Comparison of ENCODE assay signal across 25 mouse cellular contexts in genomic region chr13:37740111-37740510, GRCm38 (mm10). TPM values are rescaled to one million over a fixed set of nuclear protein-coding genes. Genes with fewer than 3 reads are reported as not detected.
A peak's percentile ranks its signal among the peaks of the same experiment; 100 is the strongest.
DNase-seq lines count a peak whose midpoint lies in the region; ATAC-seq and TF ChIP-seq lines count a peak whose summit lies in the region.
"Had no signal": no experiment of that assay in that cellular context is flagged by ENCODE, and none has a peak within 500 bp of the region (broad histone marks: within the 10 kb centered on the region; RNA-seq: fewer than 3 reads in every experiment).

No protein-coding gene starts in this region.

- TF ChIP-seq POLR2A in liver, adult 2 months (IDR thresholded peaks at IDR 0.05; ENCODE audit: extremely low read depth, insufficient read depth, low read length) = no peak
- TF ChIP-seq POLR2A in kidney, adult 2 months (IDR thresholded peaks at IDR 0.05; ENCODE audit: low read depth, low read length) = no peak

- peaks cover 2% of the 10 kb centered on the region; the same call in 1 of the 2 replicates for H3K4me1 ChIP-seq in liver, adult 2 months (ENCODE audit: control insufficient read depth, insufficient read depth, low read length)
- no peaks in the 10 kb centered on the region; the same call in none of the 2 replicates for H3K4me1 ChIP-seq in liver, embryonic 11.5 days (replicated peaks; ENCODE audit: control insufficient read depth, insufficient read depth, low read length)
- no peaks in the 10 kb centered on the region; the same call in 1 of the 2 replicates for H3K4me1 ChIP-seq in kidney, adult 2 months (ENCODE audit: control insufficient read depth, insufficient read depth, low read length)
- H3K4me1 ChIP-seq: embryonic facial prominence, embryonic 13.5 days; forebrain, embryonic 10.5 days; forebrain, embryonic 15.5 days had no signal

- WGBS in liver, adult 2 months = 53% methylated on average over 5 of the region's 5 CpGs
- WGBS in liver, embryonic 11.5 days = 75% methylated on average over 5 of the region's 5 CpGs
- WGBS in kidney, adult 2 months = 49% methylated on average over 5 of the region's 5 CpGs

- ATAC-seq in liver, embryonic 11.5 days (replicated peaks; ENCODE audit: low FRiP score) = no peak
- ATAC-seq in megakaryocyte-erythroid progenitor cell, adult 5-6 weeks (replicated peaks; ENCODE audit: low FRiP score, low TSS enrichment, poor library complexity, severe bottlenecking) = peak; percentile 45; the same call in 1 of the 2 replicates
- ATAC-seq: forebrain, embryonic 15.5 days had no signal

- H3K36me3 ChIP-seq in liver, adult 2 months (ENCODE audit: control insufficient read depth, insufficient read depth, low read length) = no peaks in the 10 kb centered on the region
- H3K36me3 ChIP-seq in liver, embryonic 11.5 days (ENCODE audit: control insufficient read depth, insufficient read depth, low read length) = no peaks in the 10 kb centered on the region
- H3K36me3 ChIP-seq in kidney, adult 2 months (ENCODE audit: control insufficient read depth, insufficient read depth, low read length) = no peaks in the 10 kb centered on the region
- H3K36me3 ChIP-seq: embryonic facial prominence, embryonic 13.5 days; forebrain, embryonic 10.5 days; forebrain, embryonic 15.5 days; stomach, embryonic 15.5 days had no signal

- DNase-seq in liver, adult 2 months (ENCODE audit: extremely low read depth, low read depth, low spot score) = peak; percentile 60
- DNase-seq in liver, embryonic 11.5 days (ENCODE audit: low spot score) = no peak
- DNase-seq in kidney, adult 2 months = peak; percentile 78
- peak; percentile 59 for DNase-seq in kidney, postnatal 14 days
- DNase-seq in gastrocnemius, postnatal 10 days = no peak
- no peak for DNase-seq in cerebellum, adult 9-11 months
- DNase-seq in layer of hippocampus, adult 8-10 months (ENCODE audit: low spot score in 2 of 2) = no peak
- DNase-seq: adrenal gland, postnatal 36 days; cerebellum, adult 9-10 months; gastrocnemius, postnatal 36 days; heart, adult 18-20 months; heart, postnatal 4 days; liver; lung, postnatal 4 days; midbrain, embryonic 14.5 days; retina, postnatal 1 day; right cerebral cortex, postnatal 25 days; thymus, postnatal 36 days had no signal

- no peaks in the 10 kb centered on the region for H3K9me3 ChIP-seq in liver, embryonic 11.5 days (ENCODE audit: control insufficient read depth, low read length)
- H3K9me3 ChIP-seq: embryonic facial prominence, embryonic 13.5 days; forebrain, embryonic 10.5 days; forebrain, embryonic 15.5 days; stomach, embryonic 15.5 days had no signal

- H3K79me2 ChIP-seq in liver, adult 2 months (ENCODE audit: control insufficient read depth, insufficient read depth, low read length) = no peaks in the 10 kb centered on the region

- H3K27ac ChIP-seq in liver, adult 2 months (replicated peaks; ENCODE audit: insufficient read depth, low read depth, low read length) = no peak overlapping the region
- no peak overlapping the region for H3K27ac ChIP-seq in liver, embryonic 11.5 days (ENCODE audit: low read depth, low read length)
- no peak overlapping the region for H3K27ac ChIP-seq in kidney, adult 2 months (ENCODE audit: insufficient read depth, low read depth, low read length)
- H3K27ac ChIP-seq: embryonic facial prominence, embryonic 13.5 days; forebrain, embryonic 10.5 days; forebrain, embryonic 15.5 days; hindbrain, embryonic 14.5 days; stomach, embryonic 15.5 days had no signal

- H3K9ac ChIP-seq in liver, adult 2 months (ENCODE audit: low read depth, low read length) = no peak overlapping the region
- H3K9ac ChIP-seq in liver, embryonic 11.5 days (ENCODE audit: low read depth, low read length) = no peak overlapping the region
- H3K9ac ChIP-seq: embryonic facial prominence, embryonic 13.5 days; forebrain, embryonic 15.5 days; hindbrain, embryonic 14.5 days; stomach, embryonic 15.5 days had no signal

- no peak overlapping the region for H3K4me2 ChIP-seq in liver, embryonic 11.5 days
- H3K4me2 ChIP-seq: embryonic facial prominence, embryonic 13.5 days; forebrain, embryonic 15.5 days; heart, embryonic 11.5 days; hindbrain, embryonic 14.5 days; stomach, embryonic 15.5 days had no signal

- no peaks in the 10 kb centered on the region for H3K27me3 ChIP-seq in liver, adult 2 months (ENCODE audit: control insufficient read depth, insufficient read depth, low read length)
- H3K27me3 ChIP-seq in liver, embryonic 11.5 days (replicated peaks; ENCODE audit: control insufficient read depth, insufficient read depth, low read length) = no peaks in the 10 kb centered on the region
- H3K27me3 ChIP-seq in kidney, adult 2 months (replicated peaks; ENCODE audit: control insufficient read depth, insufficient read depth, low read length) = no peaks in the 10 kb centered on the region
- H3K27me3 ChIP-seq: embryonic facial prominence, embryonic 13.5 days; forebrain, embryonic 15.5 days; stomach, embryonic 15.5 days had no signal

- TF ChIP-seq CTCF in liver, adult 2 months (IDR thresholded peaks at IDR 0.05; ENCODE audit: low read depth, low read length) = no peak
- no peak for TF ChIP-seq CTCF in kidney, adult 2 months (conservative IDR thresholded peaks at IDR 0.05; ENCODE audit: insufficient read depth, insufficient read length, low read depth, low read length)

- H3K4me3 ChIP-seq in liver, adult 2 months (ENCODE audit: insufficient read depth, low read depth, low read length) = no peak overlapping the region
- no peak overlapping the region for H3K4me3 ChIP-seq in liver, embryonic 11.5 days (ENCODE audit: low read depth, low read length)
- no peak overlapping the region for H3K4me3 ChIP-seq in kidney, adult 2 months (ENCODE audit: insufficient read depth, low read depth, low read length)
- H3K4me3 ChIP-seq: embryonic facial prominence, embryonic 13.5 days; forebrain, embryonic 10.5 days; forebrain, embryonic 15.5 days; stomach, embryonic 15.5 days had no signal

RNA-seq across cellular contexts. Expression of gene Rreb1, which starts 38.1 kb away (rescaled TPM):
- total RNA-seq in liver, adult 2 months (2014; rRNA removed) = 9.0 and 11.7 TPM in 2 replicates
- 12.4 and 13.6 TPM in 2 replicates for polyA plus RNA-seq in liver, adult 2 months (2012; rRNA removed)
- 20.6 and 23.6 TPM in 2 replicates for polyA plus RNA-seq in liver, embryonic 11.5 days (2014; fragmentation: Nextera tagmentation; extraction: Ambion mirVana)
- polyA plus RNA-seq in kidney, adult 2 months (2012; rRNA removed) = 16.7 and 18.3 TPM in 2 replicates
- 94.3 and 100 TPM in 2 replicates for total RNA-seq in megakaryocyte-erythroid progenitor cell, adult 5-6 weeks (2014; fragmentation: Nextera tagmentation)
- total RNA-seq in megakaryocyte-erythroid progenitor cell, adult 5-6 weeks (2017) = 25.3 and 43.6 TPM in 2 replicates
- total RNA-seq in gastrocnemius, postnatal 10 days (2021) = 10 to 100 TPM; 33.1 to 45.5 TPM
- total RNA-seq in layer of hippocampus, adult 8-10 months (2022) = 10 to 100 TPM; 70.8 to 99.4 (median 89.0) TPM

Comparison
In these comparisons a context has a peak if more than half of its experiments do, and no peak if none do; other contexts are left out.
1. DNase-seq: peak in liver, adult 2 months (single experiment), kidney, adult 2 months (single experiment) and kidney, postnatal 14 days (single experiment); none in liver, embryonic 11.5 days (single experiment), gastrocnemius, postnatal 10 days (single experiment), cerebellum, adult 9-11 months (single experiment) and layer of hippocampus, adult 8-10 months (0 of 2).